Comparison of ENCODE assay signal across 8 mouse cellular contexts in genomic region chr16:21995304-21995703, GRCm38 (mm10). TPM values are rescaled to one million over a fixed set of nuclear protein-coding genes. Genes with fewer than 3 reads are reported as not detected.
DNase-seq lines count a peak whose midpoint lies in the region; ATAC-seq and TF ChIP-seq lines count a peak whose summit lies in the region.

TSS of gene Liph (minus strand) at chr16:21995663.

- peak; percentile 49; the same call in 1 of the 2 replicates for TF ChIP-seq POLR2A in CH12.LX (IDR thresholded peaks at IDR 0.05; ENCODE audit: low read depth, low read length)
- no peak for TF ChIP-seq POLR2A in bone marrow, adult 2 months (IDR thresholded peaks at IDR 0.05; ENCODE audit: borderline replicate concordance, control insufficient read depth, low read depth, low read length)

- H3K36me3 ChIP-seq in CH12.LX (replicated peaks in 1 of 2; ENCODE audit: control insufficient read depth in 1 of 2, insufficient read depth in 1 of 2, low read length in 1 of 2), result no peaks in the 10 kb centered on the region
- no peaks in the 10 kb centered on the region for H3K36me3 ChIP-seq in forebrain, postnatal 0 days (ENCODE audit: insufficient read depth)
- no peaks in the 10 kb centered on the region for H3K36me3 ChIP-seq in kidney, embryonic 14.5 days (ENCODE audit: control insufficient read depth, insufficient read depth, low read length)
- no peaks in the 10 kb centered on the region for H3K36me3 ChIP-seq in lung, embryonic 15.5 days

- DNase-seq in CH12.LX (ENCODE audit: extremely low read depth), result peak; percentile 64
- peak; percentile 11 for DNase-seq in forebrain, postnatal 0 days
- DNase-seq in spleen, adult 12 weeks (ENCODE audit: low spot score), result peak; percentile 1
- no peak for DNase-seq in gastrocnemius, postnatal 36 days
- DNase-seq in gastrocnemius, postnatal 10 days, result no peak

- peak within 1 kb of the TSS; percentile 5; the same call in 1 of the 2 replicates for H3K9ac ChIP-seq in CH12.LX (ENCODE audit: insufficient read depth, low read depth)
- H3K9ac ChIP-seq in forebrain, postnatal 0 days, result no peak within 1 kb of the TSS
- no peak within 1 kb of the TSS for H3K9ac ChIP-seq in kidney, embryonic 14.5 days (ENCODE audit: low read depth, low read length)
- H3K9ac ChIP-seq in lung, embryonic 15.5 days, result no peak within 1 kb of the TSS

- no peaks in the 10 kb centered on the region for H3K9me3 ChIP-seq in CH12.LX (replicated peaks; ENCODE audit: low read length)
- no peaks in the 10 kb centered on the region for H3K9me3 ChIP-seq in forebrain, postnatal 0 days (ENCODE audit: low read length)
- no peaks in the 10 kb centered on the region for H3K9me3 ChIP-seq in kidney, embryonic 14.5 days (ENCODE audit: control insufficient read depth, low read length)
- no peaks in the 10 kb centered on the region for H3K9me3 ChIP-seq in lung, embryonic 15.5 days

- H3K4me1 ChIP-seq in CH12.LX (ENCODE audit: control insufficient read depth in 1 of 2, insufficient read depth in 2 of 2), result peaks cover 10 to 25% of the 10 kb centered on the region in 2 experiments
- no peaks in the 10 kb centered on the region; the same call in 1 of the 2 replicates for H3K4me1 ChIP-seq in bone marrow, adult 2 months (ENCODE audit: control insufficient read depth, insufficient read depth, low read length)
- no peaks in the 10 kb centered on the region for H3K4me1 ChIP-seq in forebrain, postnatal 0 days (ENCODE audit: insufficient read depth)
- H3K4me1 ChIP-seq in kidney, embryonic 14.5 days (ENCODE audit: control insufficient read depth, insufficient read depth, low read length), result no peaks in the 10 kb centered on the region
- peaks cover 15% of the 10 kb centered on the region for H3K4me1 ChIP-seq in lung, embryonic 15.5 days

- no peaks in the 10 kb centered on the region for H3K79me2 ChIP-seq in CH12.LX (replicated peaks; ENCODE audit: control insufficient read depth, extremely low read depth, insufficient read depth, poor library complexity, severe bottlenecking)

- intact Hi-C loops in gastrocnemius, postnatal 36 days (cut with DNase I), result no loop called here

- in situ Hi-C loops in CH12.LX (cut with MboI; ENCODE audit: low pct_ligation_motif_present, low pct_unique_long_range_greater_than_20kb, low sequenced_read_pairs), result no loop called here

- H3K4me2 ChIP-seq in CH12.LX (ENCODE audit: insufficient read depth, low read depth, poor library complexity, severe bottlenecking), result peak within 1 kb of the TSS; percentile 42
- H3K4me2 ChIP-seq in forebrain, postnatal 0 days (ENCODE audit: low read depth), result peak within 1 kb of the TSS; percentile 51
- H3K4me2 ChIP-seq in kidney, embryonic 14.5 days (replicated peaks; ENCODE audit: low read depth, low read length), result peak within 1 kb of the TSS; percentile 34
- peak within 1 kb of the TSS; percentile 51 for H3K4me2 ChIP-seq in lung, embryonic 15.5 days

- TF ChIP-seq EP300 in CH12.LX (IDR thresholded peaks at IDR 0.05; ENCODE audit: low read length), result no peak

- no peaks in the 10 kb centered on the region for H3K27me3 ChIP-seq in CH12.LX (replicated peaks)
- H3K27me3 ChIP-seq in forebrain, postnatal 0 days (ENCODE audit: insufficient read depth, low read length), result no peaks in the 10 kb centered on the region
- no peaks in the 10 kb centered on the region for H3K27me3 ChIP-seq in kidney, embryonic 14.5 days (ENCODE audit: control insufficient read depth, insufficient read depth, low read length)
- H3K27me3 ChIP-seq in lung, embryonic 15.5 days, result no peaks in the 10 kb centered on the region

- no peak for TF ChIP-seq RAD21 in CH12.LX (IDR thresholded peaks at IDR 0.05; ENCODE audit: low read depth, low read length)

- peak within 1 kb of the TSS; percentile 30 to 42 (median 39) for H3K4me3 ChIP-seq in CH12.LX (replicated peaks in 1 of 3; ENCODE audit: low read depth in 2 of 3, low read length in 2 of 3, poor library complexity in 1 of 3)
- H3K4me3 ChIP-seq in bone marrow, adult 2 months (replicated peaks; ENCODE audit: control insufficient read depth, low read depth, low read length), result no peak within 1 kb of the TSS
- H3K4me3 ChIP-seq in forebrain, postnatal 0 days (ENCODE audit: low read depth, low read length), result peak within 1 kb of the TSS; percentile 29
- H3K4me3 ChIP-seq in kidney, embryonic 14.5 days (ENCODE audit: low read length), result 0 out of 2 replicates have a peak within 1 kb of the TSS, but pooled peaks have one; percentile 17
- peak within 1 kb of the TSS; percentile 19 for H3K4me3 ChIP-seq in lung, embryonic 15.5 days

- no peak for TF ChIP-seq CTCF in CH12.LX (conservative IDR thresholded peaks at IDR 0.05 in 1 of 2, IDR thresholded peaks at IDR 0.05 in 1 of 2; ENCODE audit: low read depth in 2 of 2, low read length in 2 of 2)
- TF ChIP-seq CTCF in bone marrow, adult 2 months (IDR thresholded peaks at IDR 0.05; ENCODE audit: control insufficient read depth, insufficient read depth, low read length), result no peak
- TF ChIP-seq CTCF in forebrain, postnatal 0 days (IDR thresholded peaks at IDR 0.05; ENCODE audit: low read depth), result no peak

- dilution Hi-C loops in CH12.LX (cut with MboI; ENCODE audit: extremely low pct_ligation_motif_present, extremely low pct_unique_long_range_greater_than_20kb, low sequenced_read_pairs), result no loop called here

- peak; percentile 58; the same call in 1 of the 2 replicates for ATAC-seq in forebrain, postnatal 0 days
- ATAC-seq in kidney, embryonic 14.5 days (ENCODE audit: low FRiP score, low TSS enrichment), result no peak
- no peak for ATAC-seq in lung, embryonic 15.5 days (ENCODE audit: borderline replicate concordance, extremely low read depth, low FRiP score, low TSS enrichment)

- no peak within 1 kb of the TSS for H3K27ac ChIP-seq in CH12.LX (ENCODE audit: insufficient read depth, low read depth)
- peak within 1 kb of the TSS; percentile 28 for H3K27ac ChIP-seq in bone marrow, adult 2 months (ENCODE audit: control insufficient read depth, insufficient read depth, low read depth, low read length, poor library complexity)
- no peak within 1 kb of the TSS for H3K27ac ChIP-seq in forebrain, postnatal 0 days (ENCODE audit: low read depth, low read length)
- no peak within 1 kb of the TSS for H3K27ac ChIP-seq in kidney, embryonic 14.5 days (ENCODE audit: low read depth, low read length)
- peak within 1 kb of the TSS; percentile 86 for H3K27ac ChIP-seq in lung, embryonic 15.5 days

- 18% methylated on average over 16 of the region's 16 CpGs for WGBS in bone marrow, adult 2 months
- 2% methylated on average over 16 of the region's 16 CpGs for WGBS in forebrain, postnatal 0 days
- 6% methylated on average over 16 of the region's 16 CpGs for WGBS in kidney, embryonic 14.5 days
- 12% methylated on average over 16 of the region's 16 CpGs for WGBS in lung, embryonic 15.5 days

TF ChIP-seq in CH12.LX, 34 proteins besides CTCF, POLR2A, EP300 and RAD21:
- TF ChIP-seq ZMIZ1 (IDR thresholded peaks at IDR 0.05; ENCODE audit: low read depth, low read length) (no peak), USF1 (IDR thresholded peaks at IDR 0.05; ENCODE audit: low read depth, low read length) (peak; percentile 1; the same call in 1 of the 2 replicates), MAX (IDR thresholded peaks at IDR 0.05; ENCODE audit: low read length) (peak; percentile 80), ELF1 (IDR thresholded peaks at IDR 0.05; ENCODE audit: low read depth, low read length) (peak; percentile 75), ZNF384 (IDR thresholded peaks at IDR 0.05; ENCODE audit: low read depth, low read length) (no peak), MAFK (IDR thresholded peaks at IDR 0.05; ENCODE audit: insufficient replicate concordance, low read length) (no peak), BHLHE40 (IDR thresholded peaks at IDR 0.05; ENCODE audit: low read depth, low read length) (peak; percentile 59), PAX5 (IDR thresholded peaks at IDR 0.05; ENCODE audit: low read length) (no peak), TBP (conservative IDR thresholded peaks at IDR 0.05; ENCODE audit: low read depth, low read length) (0 out of 2 replicates have a peak, but pooled peaks have one; percentile 36), TCF12 (IDR thresholded peaks at IDR 0.05; ENCODE audit: low read depth, low read length) (peak; percentile 42; the same call in 1 of the 2 replicates)

RNA-seq across cellular contexts. Expression of gene Liph, which starts in this region (rescaled TPM):
- 3.4 and 6.1 TPM in 2 replicates for total RNA-seq in CH12.LX (2012; rRNA removed)
- total RNA-seq in CH12.LX (2014; rRNA removed), result 2.2 and 3.2 TPM in 2 replicates
- polyA plus RNA-seq in CH12.LX (2012; ENCODE audit: insufficient read length, low read depth), result 2.1 and 2.6 TPM in 2 replicates
- 0.72 and 0.92 TPM in 2 replicates for polyA plus RNA-seq in bone marrow, adult 2 months (2011; ENCODE audit: insufficient read depth, insufficient read length, low replicate concordance, missing spikeins)
- 0.43 and 1.8 TPM in 2 replicates for total RNA-seq in forebrain, postnatal 0 days (2014; rRNA removed)
- 0.64 and 0.91 TPM in 2 replicates for polyA plus RNA-seq in forebrain, postnatal 0 days (2015; fragmentation: Nextera tagmentation; extraction: Ambion mirVana)
- 0.26 and 0.53 TPM in 2 replicates for polyA plus RNA-seq in kidney, embryonic 14.5 days (2014; fragmentation: Nextera tagmentation; extraction: Ambion mirVana)
- polyA plus RNA-seq in lung, embryonic 15.5 days (2015; fragmentation: Nextera tagmentation; extraction: Ambion mirVana), result 1.4 and 2.0 TPM in 2 replicates
- total RNA-seq in gastrocnemius, postnatal 36 days (2021), result not detected
- under 1 TPM in 1 of 2 experiments, not detected in 1; 0.09 TPM for total RNA-seq in gastrocnemius, postnatal 10 days (2021)

Comparison
In these comparisons a context has a peak if more than half of its experiments do, and no peak if none do; other contexts are left out.
1. DNase-seq: peak in CH12.LX (single experiment), forebrain, postnatal 0 days (single experiment) and spleen, adult 12 weeks (single experiment); none in gastrocnemius, postnatal 36 days (0 of 2) and gastrocnemius, postnatal 10 days (single experiment).
2. H3K27ac ChIP-seq: peak in bone marrow, adult 2 months (single experiment) and lung, embryonic 15.5 days (single experiment); none in CH12.LX (single experiment), forebrain, postnatal 0 days (single experiment) and kidney, embryonic 14.5 days (single experiment).
3. Peak in every context shown above with its lines, with median percentiles within 50 percentile points of each other: H3K4me2 ChIP-seq.